Mouse (Mus musculus): ENCODE results near the gene Krtap24-1. TPM values are rescaled to one million over a fixed set of nuclear protein-coding genes. Genes with fewer than 3 reads are reported as not detected.

The Krtap24-1 gene
- polyA plus RNA-seq, 1 experiment from 2014 or later: not detected

GRCm38 (mm10) chr16:88572904-88573404 lies 39.1 kb downstream of the Krtap24-1 start:
- Histone ChIP-seq H3K4me1 (ENCODE audit: control insufficient read depth, low read depth, low read length) (no peaks in the 10 kb centered on the region), H3K36me3 (ENCODE audit: control insufficient read depth, insufficient read depth) (no peaks in the 10 kb centered on the region), H3K9ac (ENCODE audit: low read depth, low read length) (no peak overlapping the region), H3K4me2 (ENCODE audit: low read depth, low read length) (no peak overlapping the region), H3K27ac (ENCODE audit: low read length) (no peak overlapping the region), H3K4me3 (ENCODE audit: low read depth, low read length) (no peak overlapping the region), H3K9me3 (replicated peaks; ENCODE audit: control insufficient read depth, low read length) (no peaks in the 10 kb centered on the region), H3K27me3 (ENCODE audit: control insufficient read depth, insufficient read depth, low read depth, low read length) (no peaks in the 10 kb centered on the region)
- 71% methylated on average over 5 of the region's 5 CpGs for WGBS (ENCODE audit: insufficient replicate concordance)
- ATAC-seq (ENCODE audit: low read depth): no peak

- H3K4me1 ChIP-seq (ENCODE audit: control insufficient read depth, low read depth, low read length): no peaks in the 10 kb centered on the region
- H3K4me3 ChIP-seq (ENCODE audit: low read depth, low read length): no peak overlapping the region
- no peak overlapping the region for H3K9ac ChIP-seq (ENCODE audit: low read depth, low read length)
- H3K27ac ChIP-seq (ENCODE audit: low read length): no peak overlapping the region
- no peaks in the 10 kb centered on the region for H3K27me3 ChIP-seq (ENCODE audit: control insufficient read depth, insufficient read depth, low read depth, low read length)
- H3K9me3 ChIP-seq (replicated peaks; ENCODE audit: control insufficient read depth, low read length): no peaks in the 10 kb centered on the region
- no peak overlapping the region for H3K4me2 ChIP-seq (ENCODE audit: low read depth, low read length)
- no peaks in the 10 kb centered on the region for H3K36me3 ChIP-seq (ENCODE audit: control insufficient read depth, insufficient read depth)
- no peak for ATAC-seq (ENCODE audit: low read depth)
Measured at GRCm38 (mm10) chr16:88570136-88570535, 41.9 kb downstream of the Krtap24-1 start.

DNA sequence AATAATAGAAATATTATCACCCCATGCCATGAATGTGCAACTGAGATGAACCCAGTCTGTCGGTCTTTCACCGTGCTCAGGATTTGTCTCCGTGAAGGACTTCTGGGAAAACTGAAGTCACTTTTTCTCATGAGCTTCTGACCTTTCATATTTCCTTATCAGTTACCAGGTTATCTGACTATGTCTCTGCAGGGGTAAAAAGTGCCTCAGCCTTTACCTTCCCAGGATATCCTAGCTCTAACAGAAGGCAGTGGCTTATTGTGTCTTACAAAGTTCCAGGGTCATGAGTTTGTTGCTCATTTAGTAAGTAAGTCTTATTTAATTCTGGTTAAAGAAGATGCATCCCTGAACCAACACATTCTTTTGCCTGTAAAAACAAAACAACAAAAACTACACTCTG lies 42.3 kb downstream of the Krtap24-1 start:
- 86% methylated on average over 3 of the region's 3 CpGs for WGBS (ENCODE audit: insufficient replicate concordance)
- no peak for ATAC-seq (ENCODE audit: low read depth)
- Histone ChIP-seq H3K27me3 (ENCODE audit: control insufficient read depth, insufficient read depth, low read depth, low read length) (no peaks in the 10 kb centered on the region), H3K4me3 (ENCODE audit: low read depth, low read length) (no peak overlapping the region), H3K36me3 (ENCODE audit: control insufficient read depth, insufficient read depth) (no peaks in the 10 kb centered on the region), H3K9ac (ENCODE audit: low read depth, low read length) (no peak overlapping the region), H3K9me3 (replicated peaks; ENCODE audit: control insufficient read depth, low read length) (no peaks in the 10 kb centered on the region), H3K27ac (ENCODE audit: low read length) (no peak overlapping the region), H3K4me2 (ENCODE audit: low read depth, low read length) (no peak overlapping the region), H3K4me1 (ENCODE audit: control insufficient read depth, low read depth, low read length) (no peaks in the 10 kb centered on the region)

DNA sequence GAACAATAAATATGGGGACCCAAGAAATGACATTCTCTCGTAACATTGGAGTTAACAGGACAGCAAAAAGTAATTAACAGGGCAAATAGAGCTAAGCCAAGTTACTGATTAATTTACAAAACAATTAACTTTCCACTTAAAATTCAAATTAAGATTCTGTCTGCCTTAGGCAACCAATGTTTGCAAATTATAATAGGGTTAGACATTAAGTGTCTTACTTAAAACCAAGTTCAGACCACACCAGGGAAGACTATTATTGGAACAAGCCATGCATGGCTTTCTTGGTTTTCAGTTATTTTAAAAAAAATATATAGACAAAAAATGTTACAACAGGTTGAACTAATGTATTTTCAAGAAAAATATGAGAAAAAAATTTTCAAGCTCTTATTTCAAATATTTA lies 43.0 kb downstream of the Krtap24-1 start:
- Histone ChIP-seq H3K4me2 (ENCODE audit: low read depth, low read length) (no peak overlapping the region), H3K36me3 (ENCODE audit: control insufficient read depth, insufficient read depth) (no peaks in the 10 kb centered on the region), H3K9me3 (replicated peaks; ENCODE audit: control insufficient read depth, low read length) (no peaks in the 10 kb centered on the region), H3K27me3 (ENCODE audit: control insufficient read depth, insufficient read depth, low read depth, low read length) (no peaks in the 10 kb centered on the region), H3K4me1 (ENCODE audit: control insufficient read depth, low read depth, low read length) (no peaks in the 10 kb centered on the region), H3K27ac (ENCODE audit: low read length) (no peak overlapping the region), H3K9ac (ENCODE audit: low read depth, low read length) (no peak overlapping the region), H3K4me3 (ENCODE audit: low read depth, low read length) (no peak overlapping the region)
- ATAC-seq (ENCODE audit: low read depth): no peak
- 38% methylated on average over 1 of the region's 1 CpGs for WGBS (ENCODE audit: insufficient replicate concordance)

- H3K36me3 ChIP-seq (ENCODE audit: control insufficient read depth, insufficient read depth): no peaks in the 10 kb centered on the region
- H3K27me3 ChIP-seq (ENCODE audit: control insufficient read depth, insufficient read depth, low read depth, low read length): no peaks in the 10 kb centered on the region
- no peak within 1 kb of the TSS for H3K27ac ChIP-seq (ENCODE audit: low read length)
- WGBS (ENCODE audit: insufficient replicate concordance): 55% methylated on average over 6 of the region's 6 CpGs
- no peaks in the 10 kb centered on the region for H3K4me1 ChIP-seq (ENCODE audit: control insufficient read depth, low read depth, low read length)
- H3K9ac ChIP-seq (ENCODE audit: low read depth, low read length): no peak within 1 kb of the TSS
- ATAC-seq (ENCODE audit: low read depth): no peak
- H3K4me2 ChIP-seq (ENCODE audit: low read depth, low read length): no peak within 1 kb of the TSS
- H3K9me3 ChIP-seq (replicated peaks; ENCODE audit: control insufficient read depth, low read length): no peaks in the 10 kb centered on the region
- no peak within 1 kb of the TSS for H3K4me3 ChIP-seq (ENCODE audit: low read depth, low read length)
Measured at GRCm38 (mm10) chr16:88563045-88563913, 48.8 kb downstream of the Krtap24-1 start, which contains the start of gene Cldn8. Gene Cldn8, minus strand, starts transcription at chr16:88563183.

- no peaks in the 10 kb centered on the region for H3K4me1 ChIP-seq (ENCODE audit: control insufficient read depth, low read depth, low read length)
- H3K27ac ChIP-seq (ENCODE audit: low read length): no peak overlapping the region
- 51% methylated on average over 6 of the region's 6 CpGs for WGBS (ENCODE audit: insufficient replicate concordance)
- no peak overlapping the region for H3K4me2 ChIP-seq (ENCODE audit: low read depth, low read length)
- H3K9ac ChIP-seq (ENCODE audit: low read depth, low read length): no peak overlapping the region
- H3K36me3 ChIP-seq (ENCODE audit: control insufficient read depth, insufficient read depth): no peaks in the 10 kb centered on the region
- H3K4me3 ChIP-seq (ENCODE audit: low read depth, low read length): no peak overlapping the region
- no peaks in the 10 kb centered on the region for H3K9me3 ChIP-seq (replicated peaks; ENCODE audit: control insufficient read depth, low read length)
- H3K27me3 ChIP-seq (ENCODE audit: control insufficient read depth, insufficient read depth, low read depth, low read length): no peaks in the 10 kb centered on the region
- ATAC-seq (ENCODE audit: low read depth): no peak
Measured at GRCm38 (mm10) chr16:88561617-88562164, 50.4 kb downstream of the Krtap24-1 start.

Other genes with a start within 250 kb of the Krtap24-1 start
- gene Cldn17, start 105.3 kb downstream of the Krtap24-1 start, polyA plus RNA-seq (2015; fragmentation: Nextera tagmentation; extraction: Ambion mirVana): not detected in 2 replicates
- gene Cldn8, start 49.1 kb downstream of the Krtap24-1 start, polyA plus RNA-seq (2015; fragmentation: Nextera tagmentation; extraction: Ambion mirVana): 0.09 and 0.37 TPM in 2 replicates
- gene 2310079G19Rik, start 15.4 kb upstream of the Krtap24-1 start, polyA plus RNA-seq (2015; fragmentation: Nextera tagmentation; extraction: Ambion mirVana): not detected in 2 replicates
- not detected in 2 replicates for gene Krtap26-1, start 35.5 kb upstream of the Krtap24-1 start, polyA plus RNA-seq (2015; fragmentation: Nextera tagmentation; extraction: Ambion mirVana)
- not detected in 2 replicates for gene Krtap27-1, start 59.4 kb upstream of the Krtap24-1 start, polyA plus RNA-seq (2015; fragmentation: Nextera tagmentation; extraction: Ambion mirVana)
- gene 2310061N02Rik, start 95.7 kb upstream of the Krtap24-1 start, polyA plus RNA-seq (2015; fragmentation: Nextera tagmentation; extraction: Ambion mirVana): not detected in 2 replicates
- not detected in 2 replicates for gene Krtap13-1, start 116.6 kb upstream of the Krtap24-1 start, polyA plus RNA-seq (2015; fragmentation: Nextera tagmentation; extraction: Ambion mirVana)
- not detected in 2 replicates for gene Krtap13, start 139.4 kb upstream of the Krtap24-1 start, polyA plus RNA-seq (2015; fragmentation: Nextera tagmentation; extraction: Ambion mirVana)
- 0.09 TPM in 1 of 2 replicates, not detected in the other for gene 2310034C09Rik, start 146.6 kb upstream of the Krtap24-1 start, polyA plus RNA-seq (2015; fragmentation: Nextera tagmentation; extraction: Ambion mirVana)
- not detected in 2 replicates for gene 2310057N15Rik, start 161.9 kb upstream of the Krtap24-1 start, polyA plus RNA-seq (2015; fragmentation: Nextera tagmentation; extraction: Ambion mirVana)
- not detected in 2 replicates for gene Gm5965, start 165.6 kb upstream of the Krtap24-1 start, polyA plus RNA-seq (2015; fragmentation: Nextera tagmentation; extraction: Ambion mirVana)
- not detected in 2 replicates for gene Gm20741, start 199.9 kb upstream of the Krtap24-1 start, polyA plus RNA-seq (2015; fragmentation: Nextera tagmentation; extraction: Ambion mirVana)
- gene Krtap15, start 207.9 kb upstream of the Krtap24-1 start, polyA plus RNA-seq (2015; fragmentation: Nextera tagmentation; extraction: Ambion mirVana): not detected in 2 replicates
- gene Krtap14, start 213.9 kb upstream of the Krtap24-1 start, polyA plus RNA-seq (2015; fragmentation: Nextera tagmentation; extraction: Ambion mirVana): not detected in 2 replicates

Measured in liver, embryonic 16.5 days (tissue).